Mouse (Mus musculus) lung, embryonic 14.5 days (tissue): ENCODE results near the gene Gm49361. TPM values are rescaled to one million over a fixed set of nuclear protein-coding genes. Genes with fewer than 3 reads are reported as not detected.

Experiments used
- ATAC-seq: fragments of 200-750 bp; cut with Nextera tagmentation; 2 replicates; pipeline ENCODE4 v1.8.0; 2017; ENCODE audit warnings: mild to moderate bottlenecking, moderate TSS enrichment, moderate library complexity; ENCODE audit not compliant: insufficient read depth
- DNase-seq: peaks from one replicate; pipeline ENCODE4 v3.0.0-alpha.2; 2015
- H3K27ac ChIP-seq: fragments of 300-500 bp; sonication (generic); 2 replicates; pipeline ENCODE4 v1.5.1; 2014; ENCODE audit warnings: low read depth, mild to moderate bottlenecking, moderate library complexity
- H3K27me3 ChIP-seq: fragments of 300-500 bp; sonication (generic); 2 replicates; pipeline ENCODE4 v1.6.1; 2014; ENCODE audit warnings: low read length, control low read depth; ENCODE audit not compliant: insufficient read depth
- H3K36me3 ChIP-seq: fragments of 300-500 bp; sonication (generic); 2 replicates; pipeline ENCODE4 v1.6.1; 2014; ENCODE audit warnings: control low read depth; ENCODE audit not compliant: insufficient read depth
- H3K4me1 ChIP-seq: fragments of 300-500 bp; sonication (generic); 2 replicates; pipeline ENCODE4 v1.6.1; 2014; ENCODE audit warnings: antibody characterized with exemption, control low read depth; ENCODE audit not compliant: insufficient read depth
- H3K4me2 ChIP-seq: fragments of 300-500 bp; sonication (generic); 2 replicates; pipeline ENCODE4 v1.6.1; 2014; ENCODE audit warnings: mild to moderate bottlenecking
- H3K4me3 ChIP-seq: fragments of 300-500 bp; sonication (generic); 2 replicates; pipeline ENCODE4 v1.5.1; 2014; ENCODE audit warnings: low read depth, low read length
- H3K9ac ChIP-seq: fragments of 300-500 bp; sonication (generic); 2 replicates; pipeline ENCODE4 v1.6.1; 2014
- H3K9me3 ChIP-seq: fragments of 300-500 bp; sonication (generic); 2 replicates; pipeline ENCODE4 v1.6.1; 2016; ENCODE audit warnings: low read depth, low read length, control low read depth
- CTCF ChIP-seq: IDR thresholded peaks from 2 replicates; pipeline ENCODE4 v1.5.1; 2016; ENCODE audit warnings: antibody characterized with exemption, low read depth
- WGBS: fragments of 180-500 bp; shearing (Covaris S2); extraction: QIAGEN DNeasy Blood & Tissue Kit; methylation state at CpG from one replicate; pipeline ENCODE4 v1.1.7; 2014; 5-methylcytosine and 5-hydroxymethylcytosine counted together
- polyA plus RNA-seq: library from polyadenylated mRNA; unstranded; fragments of >200 nt; fragmentation: Nextera tagmentation; extraction: Ambion mirVana; gene quantifications from 2 replicates; pipeline ENCODE4 v1.2.1, GENCODE M21; 2014

Gm49361 gene
- polyA plus RNA-seq, 1 experiment from 2014 or later, result not detected

DNA sequence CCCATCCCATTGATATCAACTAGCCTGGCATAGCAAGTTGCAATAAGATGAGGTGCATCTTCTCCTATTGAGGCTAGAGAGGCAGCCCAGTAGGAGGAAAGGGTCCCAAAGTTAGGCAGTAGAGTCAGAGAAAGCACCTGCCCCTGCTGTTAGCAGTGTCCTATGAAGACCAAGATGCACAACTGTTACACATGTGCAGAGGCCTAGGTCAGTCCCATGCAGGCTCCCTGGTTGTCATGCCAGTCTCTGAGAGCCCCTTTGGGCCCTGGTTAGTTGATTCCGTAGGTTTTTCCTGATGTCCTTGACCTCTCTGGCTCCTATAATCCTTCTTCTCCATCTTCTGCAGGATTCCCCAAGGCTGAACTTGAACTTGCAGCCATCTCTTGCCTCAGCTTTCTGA lies 66.4 kb downstream of the Gm49361 start:
- no peak for TF ChIP-seq CTCF
- Histone ChIP-seq H3K27ac (no peak overlapping the region), H3K9ac (no peak overlapping the region), H3K36me3 (no peaks in the 10 kb centered on the region), H3K4me3 (no peak overlapping the region), H3K9me3 (no peaks in the 10 kb centered on the region), H3K27me3 (no peaks in the 10 kb centered on the region), H3K4me1 (no peaks in the 10 kb centered on the region), H3K4me2 (no peak overlapping the region)
- ATAC-seq, result peak; percentile 35; the same call in 1 of the 2 replicates
- WGBS, result 29% methylated on average over 1 of the region's 1 CpGs
- no peak for DNase-seq

GRCm38 (mm10) chr14:57675481-57675880 lies 70.4 kb downstream of the Gm49361 start:
- 33% methylated on average over 2 of the region's 2 CpGs for WGBS
- Histone ChIP-seq H3K36me3 (no peaks in the 10 kb centered on the region), H3K4me1 (no peaks in the 10 kb centered on the region), H3K27me3 (no peaks in the 10 kb centered on the region), H3K9me3 (no peaks in the 10 kb centered on the region), H3K4me3 (no peak overlapping the region), H3K4me2 (no peak overlapping the region), H3K27ac (no peak overlapping the region), H3K9ac (no peak overlapping the region)
- ATAC-seq (no peak), DNase-seq (no peak)
- TF ChIP-seq CTCF, result no peak

GRCm38 (mm10) chr14:57665628-57665950 lies 80.3 kb downstream of the Gm49361 start:
- Histone ChIP-seq H3K27me3 (no peaks in the 10 kb centered on the region), H3K36me3 (no peaks in the 10 kb centered on the region), H3K4me2 (peak overlapping the region; percentile 85), H3K27ac (peak overlapping the region; percentile 95), H3K9ac (peak overlapping the region; percentile 94), H3K9me3 (no peaks in the 10 kb centered on the region), H3K4me3 (peak overlapping the region; percentile 87), H3K4me1 (0 out of 2 replicates have a peak, but pooled peaks cover 4% of the 10 kb centered on the region)
- no peak for TF ChIP-seq CTCF
- peak; percentile 28 for DNase-seq
- no peak for ATAC-seq
- WGBS, result 7% methylated on average over 10 of the region's 10 CpGs

- Histone ChIP-seq H3K4me2 (peak within 1 kb of the TSS; percentile 85), H3K4me3 (peak within 1 kb of the TSS; percentile 87), H3K4me1 (0 out of 2 replicates have a peak, but pooled peaks cover 4% of the 10 kb centered on the region), H3K9ac (peak within 1 kb of the TSS; percentile 94), H3K27ac (peak within 1 kb of the TSS; percentile 95), H3K9me3 (no peaks in the 10 kb centered on the region), H3K27me3 (no peaks in the 10 kb centered on the region), H3K36me3 (no peaks in the 10 kb centered on the region)
- TF ChIP-seq CTCF, result no peak; the same call in 1 of the 2 replicates
- ATAC-seq (peak; percentile 96), DNase-seq (peak; percentile 93)
- WGBS, result under 1% methylated on average over 80 of the region's 80 CpGs
Observed at GRCm38 (mm10) chr14:57664822-57665627, 80.9 kb downstream of the Gm49361 start, which contains the start of gene Xpo4. Gene Xpo4 (minus strand): TSS chr14:57665430.

- peak overlapping the region; percentile 87 for H3K4me3 ChIP-seq
- peak overlapping the region; percentile 95 for H3K27ac ChIP-seq
- H3K4me2 ChIP-seq, result peak overlapping the region; percentile 85
- H3K4me1 ChIP-seq, result 0 out of 2 replicates have a peak, but pooled peaks cover 4% of the 10 kb centered on the region
- ATAC-seq (peak; percentile 58), DNase-seq (peak; percentile 48)
- WGBS, result under 1% methylated on average over 19 of the region's 19 CpGs
- H3K9me3 ChIP-seq, result no peaks in the 10 kb centered on the region
- H3K9ac ChIP-seq, result peak overlapping the region; percentile 94
- H3K27me3 ChIP-seq, result no peaks in the 10 kb centered on the region
- no peaks in the 10 kb centered on the region for H3K36me3 ChIP-seq
- no peak for TF ChIP-seq CTCF
Observed at GRCm38 (mm10) chr14:57664311-57664821, 81.5 kb downstream of the Gm49361 start.

GRCm38 (mm10) chr14:57663630-57664029 lies 82.3 kb downstream of the Gm49361 start:
- Histone ChIP-seq H3K9ac (peak overlapping the region; percentile 94), H3K4me3 (peak overlapping the region; percentile 87), H3K4me1 (0 out of 2 replicates have a peak, but pooled peaks cover 4% of the 10 kb centered on the region), H3K4me2 (peak overlapping the region; percentile 85), H3K9me3 (no peaks in the 10 kb centered on the region), H3K36me3 (no peaks in the 10 kb centered on the region), H3K27me3 (no peaks in the 10 kb centered on the region), H3K27ac (no peak overlapping the region)
- no peak for DNase-seq
- no peak for ATAC-seq
- no peak for TF ChIP-seq CTCF
- 29% methylated on average over 1 of the region's 1 CpGs for WGBS

DNA sequence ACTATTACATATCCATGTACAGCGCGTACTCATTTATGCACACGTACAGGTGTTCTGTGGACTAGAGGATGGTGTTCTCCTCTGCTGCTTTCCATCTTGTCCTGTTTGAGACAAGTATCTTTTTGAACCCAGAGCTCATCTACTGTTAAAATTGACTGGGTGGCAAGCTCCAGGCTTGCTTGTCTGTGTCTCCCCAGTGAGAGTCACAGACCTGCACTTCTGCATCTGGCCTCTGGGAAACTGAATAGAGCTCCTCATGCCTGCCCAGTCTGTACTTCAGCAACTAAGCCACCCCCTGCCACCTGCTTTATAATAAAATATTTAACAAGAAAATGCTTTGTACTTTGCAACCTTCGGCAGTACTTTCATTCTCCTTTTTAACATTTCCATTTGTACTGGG lies 87.6 kb downstream of the Gm49361 start:
- ATAC-seq, result no peak
- no peak overlapping the region for H3K4me2 ChIP-seq
- no peak overlapping the region for H3K27ac ChIP-seq
- no peaks in the 10 kb centered on the region for H3K9me3 ChIP-seq
- TF ChIP-seq CTCF, result peak; percentile 13; the same call in 1 of the 2 replicates
- H3K36me3 ChIP-seq, result no peaks in the 10 kb centered on the region
- WGBS, result 96% methylated on average over 4 of the region's 4 CpGs
- no peak overlapping the region for H3K4me3 ChIP-seq
- H3K27me3 ChIP-seq, result no peaks in the 10 kb centered on the region
- DNase-seq, result no peak
- no peak overlapping the region for H3K9ac ChIP-seq
- 0 out of 2 replicates have a peak, but pooled peaks cover under 1% of the 10 kb centered on the region for H3K4me1 ChIP-seq
